Comparison of ENCODE assay signal across 8 mouse cellular contexts in genomic region chr16:56478575-56479191, GRCm38 (mm10). TPM values are rescaled to one million over a fixed set of nuclear protein-coding genes. Genes with fewer than 3 reads are reported as not detected.
DNase-seq lines count a peak whose midpoint lies in the region; ATAC-seq and TF ChIP-seq lines count a peak whose summit lies in the region.

No protein-coding gene starts in this region.

- DNase-seq in gastrocnemius, adult 2 months: peak; percentile 50
- DNase-seq in gastrocnemius, adult 8-10 months (ENCODE audit: low spot score in 2 of 2): no peak
- peak; percentile 66 for DNase-seq in Muller cell, postnatal 12 days (ENCODE audit: inconsistent ontology term)
- DNase-seq in lung, embryonic 14.5 days: peak; percentile 70
- no peak for DNase-seq in MN1 (ENCODE audit: low spot score)
- DNase-seq in right cerebral cortex, postnatal 25 days: no peak

- H3K27ac ChIP-seq in gastrocnemius, adult 2 months: peak overlapping the region; percentile 86
- H3K27ac ChIP-seq in heart, embryonic 14.5 days (replicated peaks in 1 of 2; ENCODE audit: control insufficient read depth in 1 of 2, insufficient read depth in 1 of 2, low read depth in 2 of 2, low read length in 2 of 2): no peak overlapping the region
- peak overlapping the region; percentile 75 for H3K27ac ChIP-seq in lung, embryonic 14.5 days (ENCODE audit: low read depth)

- H3K36me3 ChIP-seq in heart, embryonic 14.5 days (ENCODE audit: control insufficient read depth, insufficient read depth, low read length): no peaks in the 10 kb centered on the region
- no peaks in the 10 kb centered on the region for H3K36me3 ChIP-seq in lung, embryonic 14.5 days (ENCODE audit: insufficient read depth)

- no peaks in the 10 kb centered on the region; a peak in 1 of 4 replicates for H3K4me1 ChIP-seq in heart, embryonic 14.5 days (ENCODE audit: control insufficient read depth in 2 of 2, insufficient read depth in 2 of 2, low read length in 2 of 2)
- no peaks in the 10 kb centered on the region for H3K4me1 ChIP-seq in lung, embryonic 14.5 days (ENCODE audit: insufficient read depth)

- intact Hi-C loops in gastrocnemius, adult 2 months (cut with DNase I): no loop called here

- WGBS in heart, embryonic 14.5 days: 43% methylated on average over 12 of the region's 12 CpGs
- WGBS in lung, embryonic 14.5 days: 9% methylated on average over 12 of the region's 12 CpGs

- no peaks in the 10 kb centered on the region for H3K27me3 ChIP-seq in heart, embryonic 14.5 days (ENCODE audit: control insufficient read depth, insufficient read depth, low read length)
- no peaks in the 10 kb centered on the region for H3K27me3 ChIP-seq in lung, embryonic 14.5 days (ENCODE audit: insufficient read depth, low read length)

- H3K4me2 ChIP-seq in heart, embryonic 14.5 days (ENCODE audit: low read length): peak overlapping the region; percentile 52
- H3K4me2 ChIP-seq in lung, embryonic 14.5 days: peak overlapping the region; percentile 64

- TF ChIP-seq CTCF in gastrocnemius, adult 2 months (IDR thresholded peaks at IDR 0.05): no peak
- TF ChIP-seq CTCF in lung, embryonic 14.5 days (IDR thresholded peaks at IDR 0.05; ENCODE audit: low read depth): no peak

- ATAC-seq in heart, embryonic 14.5 days (ENCODE audit: insufficient number of reproducible peaks, insufficient read depth, low FRiP score, low read depth): no peak
- ATAC-seq in lung, embryonic 14.5 days (ENCODE audit: insufficient read depth): peak; percentile 50
- no peak for ATAC-seq in inflammation-experienced regulatory T-cells, adult 6 months

- no peaks in the 10 kb centered on the region for H3K9me3 ChIP-seq in heart, embryonic 14.5 days (ENCODE audit: control insufficient read depth, low read length)
- H3K9me3 ChIP-seq in lung, embryonic 14.5 days (ENCODE audit: low read depth, low read length): no peaks in the 10 kb centered on the region

- peak overlapping the region; percentile 75 for H3K4me3 ChIP-seq in gastrocnemius, adult 2 months
- peak overlapping the region; percentile 32; a peak in 3 of 4 replicates for H3K4me3 ChIP-seq in heart, embryonic 14.5 days (ENCODE audit: control insufficient read depth in 1 of 2, insufficient read depth in 1 of 2, low read depth in 1 of 2, low read length in 2 of 2)
- peak overlapping the region; percentile 35 for H3K4me3 ChIP-seq in lung, embryonic 14.5 days (ENCODE audit: low read depth, low read length)

- H3K9ac ChIP-seq in heart, embryonic 14.5 days (ENCODE audit: low read length): peak overlapping the region; percentile 35; the same call in 1 of the 2 replicates
- peak overlapping the region; percentile 53 for H3K9ac ChIP-seq in lung, embryonic 14.5 days

RNA-seq across cellular contexts. Expression of gene Abi3bp, which starts 1.0 kb away (rescaled TPM):
- 10 to 100 TPM in 1 of 2 experiments, 1 to 10 TPM in 1; 9.9 to 23.1 TPM for total RNA-seq in gastrocnemius, adult 2 months (2021)
- 10 to 100 TPM in 1 of 4 experiments, 1 to 10 TPM in 3; 5.2 to 13.6 (median 7.3) TPM for total RNA-seq in gastrocnemius, adult 8-10 months (2022)
- 4.4 and 4.7 TPM in 2 replicates for polyA plus RNA-seq in heart, embryonic 14.5 days (2014; fragmentation: Nextera tagmentation; extraction: Ambion mirVana)
- 18.1 and 20.2 TPM in 2 replicates for polyA plus RNA-seq in lung, embryonic 14.5 days (2014; fragmentation: Nextera tagmentation; extraction: Ambion mirVana)
- under 1 TPM; 0.17 to 0.36 (median 0.36) TPM for polyA plus RNA-seq in inflammation-experienced regulatory T-cells, adult 6 months (2017; shearing (Covaris generic))

Comparison
In these comparisons a context has a peak if more than half of its experiments do, and no peak if none do; other contexts are left out.
1. DNase-seq: peak in gastrocnemius, adult 2 months (single experiment), Muller cell, postnatal 12 days (single experiment) and lung, embryonic 14.5 days (single experiment); none in gastrocnemius, adult 8-10 months (0 of 2), MN1 (single experiment) and right cerebral cortex, postnatal 25 days (single experiment).
2. H3K27ac ChIP-seq: peak in gastrocnemius, adult 2 months (single experiment) and lung, embryonic 14.5 days (single experiment); none in heart, embryonic 14.5 days (0 of 2).
3. Peak in every context shown above with its lines, with median percentiles within 50 percentile points of each other: H3K4me3 ChIP-seq.